Mouse (Mus musculus) testis, adult 10 weeks (tissue): ENCODE results near the gene 1700034J05Rik. TPM values are rescaled to one million over a fixed set of nuclear protein-coding genes. Genes with fewer than 3 reads are reported as not detected.

Source experiments
- polyA plus RNA-seq: library from polyadenylated mRNA; stranded (reverse); fragments of 350-450 nt; fragmentation: Illumina TruSeq; extraction: RNeasy Lipid Tissue Mini Kit (QIAGEN cat#74804); gene quantifications from one replicate; pipeline ENCODE4 v1.2.3, GENCODE M21; 2014; ENCODE audit warnings: low read depth, low replicate concordance

The 1700034J05Rik gene
- 343 TPM for polyA plus RNA-seq

DNA sequence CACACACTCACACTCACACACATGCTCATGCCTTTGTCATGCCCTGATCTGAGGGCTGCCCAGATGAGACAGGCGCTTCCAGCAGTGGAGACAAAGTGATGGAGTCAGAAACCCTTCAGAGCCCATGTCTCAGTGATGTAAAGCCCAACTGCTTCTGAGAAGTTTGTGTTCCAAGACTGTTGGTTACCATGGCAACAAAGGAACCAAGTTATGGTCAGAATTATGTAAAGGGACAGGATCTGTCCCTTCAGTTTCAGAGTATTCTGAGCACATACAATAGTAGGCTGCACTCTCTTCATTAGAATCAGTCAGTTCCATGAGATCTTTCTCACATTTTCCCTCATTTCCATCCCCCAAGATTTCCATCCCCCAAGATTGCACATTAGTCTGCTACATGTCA, at the start of gene 1700034J05Rik:
Gene 1700034J05Rik, minus strand, starts transcription at position 165 of the 400 bp plus-strand sequence.

Other genes starting within 250 kb of the 1700034J05Rik start
- gene Stk38l, start 229.4 kb downstream of the 1700034J05Rik start, polyA plus RNA-seq = 14.9 TPM
- 1.8 TPM for gene Arntl2, start 158.4 kb downstream of the 1700034J05Rik start, polyA plus RNA-seq
- gene Smco2, start 104.3 kb downstream of the 1700034J05Rik start, polyA plus RNA-seq = 135 TPM
- 33.3 TPM for gene Ppfibp1, start 65.9 kb downstream of the 1700034J05Rik start, polyA plus RNA-seq
- gene Rep15, start 78.2 kb upstream of the 1700034J05Rik start, polyA plus RNA-seq = 0.24 TPM
- gene Mrps35, start 88.3 kb upstream of the 1700034J05Rik start, polyA plus RNA-seq = 8.0 TPM
- 0.32 TPM for gene Mansc4, start 132.6 kb upstream of the 1700034J05Rik start, polyA plus RNA-seq
- 2.5 TPM for gene Klhl42, start 137.0 kb upstream of the 1700034J05Rik start, polyA plus RNA-seq